Mouse (Mus musculus) neutrophil, adult 65 days (primary cell): ENCODE results near the gene G6pd2. TPM values are rescaled to one million over a fixed set of nuclear protein-coding genes. Genes with fewer than 3 reads are reported as not detected.

Source experiments
- total RNA-seq: library from RNA; stranded (reverse); gene quantifications from 2 replicates; pipeline ENCODE4 v1.2.4, GENCODE M21; 2023

The G6pd2 gene
- total RNA-seq, result not detected in 2 replicates

GRCm38 (mm10) chr5:61808516-61808915 lies at the start of gene G6pd2:
TSS of gene G6pd2 (plus strand) at chr5:61808816.

